Mouse (Mus musculus): ENCODE measurements around the gene Igf1.

- TF ChIP-seq CTCF (IDR thresholded peaks at IDR 0.05; ENCODE audit: control insufficient read depth, insufficient read depth, insufficient replicate concordance, low read depth, low read length) (no peak), POLR2A (IDR thresholded peaks at IDR 0.05; ENCODE audit: control insufficient read depth, low read depth, low read length) (no peak)
These were observed 127.3 kb downstream of the Igf1 start for GRCm38 (mm10) chr10:87985375-87985774.

Measured in testis, adult 2 months (tissue).